Mouse (Mus musculus): Measurements from ENCODE around the gene Wipf3.

DNA sequence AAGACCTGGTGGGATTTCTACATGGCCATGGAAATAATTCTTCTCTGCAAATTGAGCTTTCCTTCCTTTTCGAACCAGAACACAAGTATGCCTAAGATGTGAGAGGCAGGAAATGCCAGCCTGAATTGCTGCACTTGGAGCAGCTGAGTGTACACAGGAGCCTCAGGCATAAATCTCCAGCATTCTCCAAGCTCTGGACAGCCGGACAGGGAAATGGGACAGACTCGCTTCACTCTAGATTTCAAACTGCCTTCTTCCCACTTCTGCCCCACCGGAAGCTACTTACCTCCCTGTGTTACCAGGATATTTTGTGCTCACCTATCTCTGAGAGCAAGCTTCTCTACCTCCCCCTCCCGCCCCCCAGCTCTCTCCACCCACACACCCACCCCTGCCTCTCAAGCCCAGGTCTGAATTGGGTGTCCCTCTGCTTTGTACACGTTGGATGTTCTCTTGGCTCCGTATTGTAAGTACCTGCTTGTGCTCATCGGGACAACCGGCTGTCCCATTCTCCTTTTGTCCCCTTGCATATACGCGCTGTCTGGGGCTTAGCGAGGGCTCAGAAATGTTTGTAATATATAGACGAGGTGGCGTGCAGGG lies 455 bp upstream of the Wipf3 start:
- TF ChIP-seq MAFK (IDR thresholded peaks at IDR 0.05; ENCODE audit: insufficient read depth, low read depth, low read length) (no peak), ZC3H11A (IDR thresholded peaks at IDR 0.05; ENCODE audit: borderline replicate concordance, low read depth, low read length) (no peak)

Data from ES-E14 (cell line).